Mouse (Mus musculus): ENCODE data around the gene Arhgef7.

DNA sequence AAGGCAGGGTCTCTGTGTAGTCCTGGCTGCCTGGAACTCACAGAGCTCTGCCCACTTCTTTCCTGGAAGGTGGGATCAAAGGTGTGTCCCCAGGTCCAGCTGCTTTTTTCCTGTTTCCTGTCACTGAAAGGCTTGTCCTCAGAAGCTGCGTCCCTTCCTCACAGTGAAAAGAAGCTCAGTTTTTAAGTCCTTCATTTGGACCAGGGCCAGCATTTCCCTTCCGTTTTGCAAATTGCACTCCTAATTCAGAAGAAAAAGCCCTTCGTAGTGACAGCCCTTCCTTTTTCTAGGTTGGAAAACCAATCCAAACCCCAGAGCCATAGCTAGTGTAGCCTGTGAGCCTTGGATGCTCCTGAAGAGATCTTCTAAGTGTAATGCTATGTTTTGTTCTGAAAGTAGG, 99.8 kb downstream of the Arhgef7 start:
- TF ChIP-seq CTCF (IDR thresholded peaks at IDR 0.05; ENCODE audit: low read depth, low read length) (no peak), POLR2A (IDR thresholded peaks at IDR 0.05; ENCODE audit: extremely low read depth, insufficient read depth, low read length) (no peak)

All from liver, adult 2 months (tissue).